Mouse (Mus musculus): ENCODE data around the gene Eef1akmt2. TPM values are rescaled to one million over a fixed set of nuclear protein-coding genes. Genes with fewer than 3 reads are reported as not detected.
A peak's percentile ranks its signal among the peaks of the same experiment; 100 is the strongest.

Eef1akmt2 gene
- total and polyA plus RNA-seq, 3 experiments, result 31.4 to 87.2 (median 35.9) TPM

GRCm38 (mm10) chr7:132888052-132888451 lies 35.6 kb upstream of the Eef1akmt2 start:
- Histone ChIP-seq H3K36me3 (replicated peaks in 1 of 2; ENCODE audit: control insufficient read depth in 1 of 2, insufficient read depth in 1 of 2, low read length in 1 of 2) (peaks cover 22 to 27% of the 10 kb centered on the region in 2 experiments), H3K79me2 (replicated peaks; ENCODE audit: control insufficient read depth, extremely low read depth, insufficient read depth, poor library complexity, severe bottlenecking) (no peaks in the 10 kb centered on the region), H3K4me3 (replicated peaks in 1 of 3; ENCODE audit: low read depth in 2 of 3, low read length in 2 of 3, poor library complexity in 1 of 3) (no peak overlapping the region), H3K9ac (ENCODE audit: insufficient read depth, low read depth) (no peak overlapping the region), H3K4me1 (ENCODE audit: control insufficient read depth in 1 of 2, insufficient read depth in 2 of 2) (peaks cover 0 to 8% of the 10 kb centered on the region in 2 experiments; a peak in 2 of 4 replicates), H3K27me3 (replicated peaks) (no peaks in the 10 kb centered on the region), H3K4me2 (ENCODE audit: insufficient read depth, low read depth, poor library complexity, severe bottlenecking) (no peak overlapping the region), H3K27ac (ENCODE audit: insufficient read depth, low read depth) (no peak overlapping the region), H3K9me3 (replicated peaks; ENCODE audit: low read length) (no peaks in the 10 kb centered on the region)
- dilution Hi-C loops (cut with MboI; ENCODE audit: extremely low pct_ligation_motif_present, extremely low pct_unique_long_range_greater_than_20kb, low sequenced_read_pairs) (no loop called here), in situ Hi-C loops (cut with MboI; ENCODE audit: low pct_ligation_motif_present, low pct_unique_long_range_greater_than_20kb, low sequenced_read_pairs) (no loop called here)
- no peak for TF ChIP-seq HCFC1 (IDR thresholded peaks at IDR 0.05; ENCODE audit: low read depth, low read length)
- no peak for TF ChIP-seq TBP (conservative IDR thresholded peaks at IDR 0.05; ENCODE audit: low read depth, low read length)
- TF ChIP-seq MXI1 (IDR thresholded peaks at IDR 0.05; ENCODE audit: low read depth, low read length), result no peak
- TF ChIP-seq CHD2 (IDR thresholded peaks at IDR 0.05; ENCODE audit: low read length), result no peak
- no peak for TF ChIP-seq ZMIZ1 (IDR thresholded peaks at IDR 0.05; ENCODE audit: low read depth, low read length)
- TF ChIP-seq USF2 (conservative IDR thresholded peaks at IDR 0.05; ENCODE audit: low read depth, low read length), result no peak
- no peak for TF ChIP-seq KAT2A (IDR thresholded peaks at IDR 0.05; ENCODE audit: insufficient replicate concordance, low read length)
- no peak for TF ChIP-seq BHLHE40 (IDR thresholded peaks at IDR 0.05; ENCODE audit: low read depth, low read length)
- TF ChIP-seq CTCF (conservative IDR thresholded peaks at IDR 0.05 in 1 of 2, IDR thresholded peaks at IDR 0.05 in 1 of 2; ENCODE audit: low read depth in 2 of 2, low read length in 2 of 2), result no peak
- TF ChIP-seq RCOR1 (conservative IDR thresholded peaks at IDR 0.05; ENCODE audit: low read depth, low read length), result no peak
- no peak for TF ChIP-seq SIN3A (IDR thresholded peaks at IDR 0.05; ENCODE audit: low read length)
- TF ChIP-seq E2F4 (IDR thresholded peaks at IDR 0.05; ENCODE audit: insufficient replicate concordance, low read depth, low read length), result no peak
- TF ChIP-seq JUND (conservative IDR thresholded peaks at IDR 0.05; ENCODE audit: low read depth, low read length), result no peak
- no peak for TF ChIP-seq MAZ (IDR thresholded peaks at IDR 0.05; ENCODE audit: low read depth, low read length)
- no peak for TF ChIP-seq MAX (IDR thresholded peaks at IDR 0.05; ENCODE audit: low read length)
- TF ChIP-seq GABPA (IDR thresholded peaks at IDR 0.05; ENCODE audit: insufficient replicate concordance, low read depth, low read length), result no peak
- TF ChIP-seq PAX5 (IDR thresholded peaks at IDR 0.05; ENCODE audit: low read length), result no peak
- TF ChIP-seq MAFK (IDR thresholded peaks at IDR 0.05; ENCODE audit: insufficient replicate concordance, low read length), result no peak
- no peak for DNase-seq (ENCODE audit: extremely low read depth)

DNA sequence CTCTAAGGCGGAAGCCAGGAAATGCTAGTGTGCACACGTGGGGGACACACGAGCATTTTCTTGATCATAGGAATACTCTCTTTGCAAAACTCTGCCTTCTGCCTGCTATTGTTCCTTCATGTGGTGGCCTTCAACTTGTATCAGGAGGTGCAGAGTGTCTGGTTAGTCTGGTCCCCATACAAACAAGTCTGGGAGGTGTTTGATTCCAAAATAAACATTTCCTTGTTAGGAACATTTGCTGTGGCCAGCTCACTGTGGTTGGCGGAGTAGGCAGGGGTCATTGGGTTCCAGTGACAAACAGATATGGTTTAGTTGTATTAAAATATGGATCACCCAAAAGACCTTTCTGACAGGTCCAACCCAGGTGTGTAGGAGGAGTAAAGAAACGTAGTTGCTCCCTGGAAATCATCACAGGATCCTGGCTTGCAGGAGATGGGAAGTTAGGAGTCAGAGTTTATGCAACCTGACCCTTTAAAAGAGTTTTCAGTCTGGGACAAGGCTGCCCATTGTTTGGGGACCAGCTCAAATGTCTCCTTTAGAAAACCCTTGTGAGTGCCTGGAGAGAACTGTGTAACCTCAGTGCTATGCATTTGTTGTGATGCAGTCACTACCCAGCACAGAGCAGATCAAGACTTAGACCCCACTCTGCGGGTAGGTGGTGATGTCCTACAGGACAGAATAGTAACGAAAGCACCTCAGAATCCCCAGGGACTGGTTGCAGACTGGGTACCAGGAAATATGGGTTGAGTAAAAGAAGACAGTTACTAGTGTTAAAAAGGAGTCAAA lies 34.7 kb upstream of the Eef1akmt2 start:
- H3K27ac ChIP-seq (ENCODE audit: insufficient read depth, low read depth), result no peak overlapping the region
- H3K36me3 ChIP-seq (replicated peaks in 1 of 2; ENCODE audit: control insufficient read depth in 1 of 2, insufficient read depth in 1 of 2, low read length in 1 of 2), result peaks cover 29 to 35% of the 10 kb centered on the region in 2 experiments
- H3K79me2 ChIP-seq (replicated peaks; ENCODE audit: control insufficient read depth, extremely low read depth, insufficient read depth, poor library complexity, severe bottlenecking), result no peaks in the 10 kb centered on the region
- TF ChIP-seq KAT2A (IDR thresholded peaks at IDR 0.05; ENCODE audit: insufficient replicate concordance, low read length) (no peak), NELFE (IDR thresholded peaks at IDR 0.05; ENCODE audit: low read depth, low read length) (no peak), USF2 (conservative IDR thresholded peaks at IDR 0.05; ENCODE audit: low read depth, low read length) (no peak), PAX5 (IDR thresholded peaks at IDR 0.05; ENCODE audit: low read length) (no peak), RAD21 (IDR thresholded peaks at IDR 0.05; ENCODE audit: low read depth, low read length) (no peak), SMC3 (IDR thresholded peaks at IDR 0.05; ENCODE audit: low read depth, low read length) (no peak), UBTF (IDR thresholded peaks at IDR 0.05; ENCODE audit: low read depth, low read length) (no peak), EP300 (IDR thresholded peaks at IDR 0.05; ENCODE audit: low read length) (no peak), TBP (conservative IDR thresholded peaks at IDR 0.05; ENCODE audit: low read depth, low read length) (no peak), GABPA (IDR thresholded peaks at IDR 0.05; ENCODE audit: insufficient replicate concordance, low read depth, low read length) (no peak), MXI1 (IDR thresholded peaks at IDR 0.05; ENCODE audit: low read depth, low read length) (no peak), ZMIZ1 (IDR thresholded peaks at IDR 0.05; ENCODE audit: low read depth, low read length) (no peak), MAFK (IDR thresholded peaks at IDR 0.05; ENCODE audit: insufficient replicate concordance, low read length) (no peak), CHD2 (IDR thresholded peaks at IDR 0.05; ENCODE audit: low read length) (no peak), BHLHE40 (IDR thresholded peaks at IDR 0.05; ENCODE audit: low read depth, low read length) (no peak), ZKSCAN1 (IDR thresholded peaks at IDR 0.05; ENCODE audit: borderline replicate concordance, low read depth, low read length) (no peak)
- dilution Hi-C loops (cut with MboI; ENCODE audit: extremely low pct_ligation_motif_present, extremely low pct_unique_long_range_greater_than_20kb, low sequenced_read_pairs) (no loop called here), in situ Hi-C loops (cut with MboI; ENCODE audit: low pct_ligation_motif_present, low pct_unique_long_range_greater_than_20kb, low sequenced_read_pairs) (no loop called here)
- H3K9me3 ChIP-seq (replicated peaks; ENCODE audit: low read length), result no peaks in the 10 kb centered on the region
- no peaks in the 10 kb centered on the region for H3K27me3 ChIP-seq (replicated peaks)
- H3K4me1 ChIP-seq (ENCODE audit: control insufficient read depth in 1 of 2, insufficient read depth in 2 of 2), result peaks cover 0 to 8% of the 10 kb centered on the region in 2 experiments; a peak in 2 of 4 replicates
- no peak overlapping the region for H3K9ac ChIP-seq (ENCODE audit: insufficient read depth, low read depth)
- DNase-seq (ENCODE audit: extremely low read depth), result peak; percentile 7
- no peak overlapping the region for H3K4me2 ChIP-seq (ENCODE audit: insufficient read depth, low read depth, poor library complexity, severe bottlenecking)
- H3K4me3 ChIP-seq (replicated peaks in 1 of 3; ENCODE audit: low read depth in 2 of 3, low read length in 2 of 3, poor library complexity in 1 of 3), result no peak overlapping the region
